Mouse (Mus musculus): ENCODE measurements at regions not wholly inside any gene's neighbourhood (a gene's known extent, or its start where the extent isn't known, plus 50 kb on each side); places are given as distances from the start of the nearest gene placed in this dataset.

DNA sequence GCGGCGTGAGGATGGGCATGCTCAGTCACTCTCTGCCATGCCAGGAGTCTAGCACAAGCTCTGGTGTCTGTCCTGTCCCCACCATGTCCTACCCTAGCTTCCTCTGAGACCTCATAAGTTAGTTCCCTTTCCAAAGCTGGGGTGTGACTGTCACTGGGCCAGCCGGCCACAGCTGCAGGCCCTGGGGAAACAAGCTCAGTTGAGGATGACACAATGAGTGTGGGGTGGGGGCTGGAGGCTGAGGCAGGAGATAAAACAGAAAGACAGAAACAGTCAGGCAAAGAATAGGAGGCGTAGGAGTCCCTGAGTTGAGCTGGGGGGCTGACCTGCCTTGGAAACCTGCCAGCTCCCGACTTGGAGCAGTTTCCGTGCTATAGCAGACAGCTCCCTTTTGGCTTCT, 80.9 kb upstream of the Teddm2 start:
- H3K36me3 ChIP-seq (replicated peaks; ENCODE audit: control insufficient read depth, insufficient read depth, low read depth), result no peaks in the 10 kb centered on the region
- no peaks in the 10 kb centered on the region for H3K9me3 ChIP-seq (ENCODE audit: control insufficient read depth, low read length)
- no peak overlapping the region for H3K27ac ChIP-seq
- peaks cover 0 to 3% of the 10 kb centered on the region in 2 experiments; a peak in 1 of 4 replicates for H3K4me1 ChIP-seq (replicated peaks; ENCODE audit: control insufficient read depth in 2 of 2, insufficient read depth in 2 of 2, low read length in 1 of 2)
- no peak overlapping the region for H3K4me2 ChIP-seq (ENCODE audit: low read depth)
- no peak overlapping the region for H3K9ac ChIP-seq (replicated peaks)
- no peak for DNase-seq (ENCODE audit: low read depth in 3 of 3, low spot score in 3 of 3)
- ATAC-seq (ENCODE audit: insufficient read depth), result no peak
- H3K27me3 ChIP-seq (ENCODE audit: control insufficient read depth, insufficient read depth, low read length), result no peaks in the 10 kb centered on the region
- H3K4me3 ChIP-seq (ENCODE audit: insufficient read depth in 1 of 2, low read depth in 2 of 2, low read length in 2 of 2), result no peak overlapping the region
- TF ChIP-seq EP300 (IDR thresholded peaks at IDR 0.05; ENCODE audit: low read depth) (no peak), CTCF (IDR thresholded peaks at IDR 0.05; ENCODE audit: low read depth) (no peak)
- 58% methylated on average over 6 of the region's 6 CpGs for WGBS (ENCODE audit: insufficient replicate concordance)

DNA sequence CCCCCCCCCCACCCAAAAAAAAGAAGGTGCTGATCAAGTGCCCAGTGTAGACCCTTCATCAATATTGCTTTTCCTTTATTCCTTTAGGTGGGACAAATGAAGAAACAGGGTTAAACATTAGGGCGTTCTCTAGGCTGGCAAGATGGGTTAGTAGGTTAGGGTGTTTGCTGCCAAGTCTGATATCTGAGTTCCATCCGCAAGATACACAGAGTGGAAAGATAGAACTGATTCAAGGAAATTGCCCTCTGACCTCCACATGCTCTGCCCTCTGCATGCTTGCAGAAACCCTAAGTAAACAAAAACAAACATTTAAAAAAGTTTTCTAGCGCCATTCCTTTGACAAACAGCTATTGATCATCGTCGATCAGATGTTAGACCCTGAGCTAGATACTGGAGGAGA, 85.6 kb upstream of the Teddm2 start:
- no peaks in the 10 kb centered on the region for H3K27me3 ChIP-seq (ENCODE audit: control insufficient read depth, insufficient read depth, low read length)
- DNase-seq (ENCODE audit: low read depth in 3 of 3, low spot score in 3 of 3) (no peak), ATAC-seq (ENCODE audit: insufficient read depth) (no peak)
- 64% methylated on average over 5 of the region's 5 CpGs for WGBS (ENCODE audit: insufficient replicate concordance)
- H3K4me3 ChIP-seq (ENCODE audit: insufficient read depth in 1 of 2, low read depth in 2 of 2, low read length in 2 of 2), result no peak overlapping the region
- TF ChIP-seq CTCF (IDR thresholded peaks at IDR 0.05; ENCODE audit: low read depth) (no peak), EP300 (IDR thresholded peaks at IDR 0.05; ENCODE audit: low read depth) (no peak)
- H3K4me2 ChIP-seq (ENCODE audit: low read depth), result no peak overlapping the region
- H3K36me3 ChIP-seq (replicated peaks; ENCODE audit: control insufficient read depth, insufficient read depth, low read depth), result no peaks in the 10 kb centered on the region
- H3K9ac ChIP-seq (replicated peaks), result no peak overlapping the region
- no peak overlapping the region for H3K27ac ChIP-seq
- peaks cover 0 to 5% of the 10 kb centered on the region in 2 experiments; a peak in 2 of 4 replicates for H3K4me1 ChIP-seq (replicated peaks; ENCODE audit: control insufficient read depth in 2 of 2, insufficient read depth in 2 of 2, low read length in 1 of 2)
- no peaks in the 10 kb centered on the region for H3K9me3 ChIP-seq (ENCODE audit: control insufficient read depth, low read length)

DNA sequence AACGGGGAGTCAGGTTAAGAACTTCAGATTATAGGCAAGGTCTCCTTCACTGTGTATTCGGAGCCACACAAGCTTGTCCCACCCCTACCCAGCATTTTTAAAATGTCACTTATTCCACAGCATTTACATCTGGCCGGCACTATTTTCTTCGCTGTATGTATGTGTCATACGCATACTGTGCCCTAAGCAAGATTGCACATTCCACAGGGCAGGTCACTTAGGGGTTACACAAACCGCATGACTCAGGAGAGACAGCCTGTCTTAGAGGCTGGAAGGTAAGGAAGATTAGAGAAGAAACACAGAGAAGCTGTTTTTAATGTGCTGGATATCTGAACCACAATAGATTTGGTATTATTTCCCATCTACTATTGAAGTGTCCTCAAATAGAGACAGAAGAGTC, 86.6 kb upstream of the Teddm2 start:
- H3K9ac ChIP-seq (replicated peaks), result no peak overlapping the region
- H3K4me1 ChIP-seq (replicated peaks; ENCODE audit: control insufficient read depth in 2 of 2, insufficient read depth in 2 of 2, low read length in 1 of 2), result peaks cover 0 to 5% of the 10 kb centered on the region in 2 experiments; a peak in 2 of 4 replicates
- no peaks in the 10 kb centered on the region for H3K9me3 ChIP-seq (ENCODE audit: control insufficient read depth, low read length)
- no peak overlapping the region for H3K27ac ChIP-seq
- H3K4me2 ChIP-seq (ENCODE audit: low read depth), result no peak overlapping the region
- 69% methylated on average over 6 of the region's 6 CpGs for WGBS (ENCODE audit: insufficient replicate concordance)
- DNase-seq (ENCODE audit: low read depth in 3 of 3, low spot score in 3 of 3), result no peak
- TF ChIP-seq CTCF (IDR thresholded peaks at IDR 0.05; ENCODE audit: low read depth) (no peak), EP300 (IDR thresholded peaks at IDR 0.05; ENCODE audit: low read depth) (no peak)
- H3K27me3 ChIP-seq (ENCODE audit: control insufficient read depth, insufficient read depth, low read length), result no peaks in the 10 kb centered on the region
- no peak for ATAC-seq (ENCODE audit: insufficient read depth)
- no peak overlapping the region for H3K4me3 ChIP-seq (ENCODE audit: insufficient read depth in 1 of 2, low read depth in 2 of 2, low read length in 2 of 2)
- H3K36me3 ChIP-seq (replicated peaks; ENCODE audit: control insufficient read depth, insufficient read depth, low read depth), result no peaks in the 10 kb centered on the region

- H3K36me3 ChIP-seq (replicated peaks; ENCODE audit: control insufficient read depth, insufficient read depth, low read depth), result no peaks in the 10 kb centered on the region
- WGBS (ENCODE audit: insufficient replicate concordance), result 39% methylated on average over 2 of the region's 2 CpGs
- TF ChIP-seq CTCF (IDR thresholded peaks at IDR 0.05; ENCODE audit: low read depth) (no peak), EP300 (IDR thresholded peaks at IDR 0.05; ENCODE audit: low read depth) (no peak)
- ATAC-seq (ENCODE audit: insufficient read depth), result no peak
- no peaks in the 10 kb centered on the region for H3K9me3 ChIP-seq (ENCODE audit: control insufficient read depth, low read length)
- no peak overlapping the region for H3K27ac ChIP-seq
- no peak overlapping the region for H3K4me2 ChIP-seq (ENCODE audit: low read depth)
- H3K9ac ChIP-seq (replicated peaks), result no peak overlapping the region
- H3K4me1 ChIP-seq (replicated peaks; ENCODE audit: control insufficient read depth in 2 of 2, insufficient read depth in 2 of 2, low read length in 1 of 2), result peaks cover 0 to 2% of the 10 kb centered on the region in 2 experiments; a peak in 2 of 4 replicates
- H3K4me3 ChIP-seq (ENCODE audit: insufficient read depth in 1 of 2, low read depth in 2 of 2, low read length in 2 of 2), result no peak overlapping the region
- DNase-seq (ENCODE audit: low read depth in 3 of 3, low spot score in 3 of 3), result peak in 1 of 3 experiments; percentile 9
- H3K27me3 ChIP-seq (ENCODE audit: control insufficient read depth, insufficient read depth, low read length), result no peaks in the 10 kb centered on the region
These were observed 88.3 kb upstream of the Teddm2 start for GRCm38 (mm10) chr1:153988297-153988696.

DNA sequence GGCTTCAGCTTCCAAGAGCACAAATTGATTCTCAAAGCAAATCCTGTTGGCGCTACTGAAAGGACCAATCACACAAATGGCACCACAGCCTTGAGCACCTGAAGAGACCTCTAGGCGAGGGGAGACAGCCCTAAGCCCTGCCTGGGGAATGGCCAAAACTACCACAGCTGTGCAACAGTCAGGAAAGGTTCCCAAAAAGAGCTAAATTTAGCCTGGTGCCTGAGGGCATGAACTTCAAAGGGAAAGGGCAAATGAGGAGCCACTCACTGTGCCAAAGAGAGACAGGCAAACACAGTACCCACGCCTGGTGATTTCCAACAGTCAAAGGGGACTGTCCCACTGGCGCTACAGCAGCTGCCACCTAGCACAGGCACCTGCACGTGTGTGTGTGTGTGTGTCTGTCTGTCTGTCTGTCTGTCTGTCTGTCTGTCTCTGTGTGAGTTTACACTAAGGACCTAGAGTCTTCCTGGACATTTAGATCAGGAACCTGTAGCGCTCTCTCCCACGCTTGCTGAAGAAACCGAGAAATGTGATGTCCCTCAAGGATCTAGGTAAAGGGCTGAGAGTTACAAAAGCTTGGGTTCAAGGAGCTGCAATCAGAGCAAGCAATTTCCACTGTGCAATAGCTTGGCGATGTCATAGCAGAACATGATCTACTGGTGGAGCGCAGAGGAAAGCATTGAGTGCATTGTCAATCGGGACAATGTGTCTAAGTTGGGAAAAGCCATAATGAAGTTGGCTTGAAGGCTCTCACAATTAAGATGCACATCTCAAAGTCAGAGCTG, 90.8 kb upstream of the Teddm2 start:
- WGBS (ENCODE audit: insufficient replicate concordance), result 71% methylated on average over 11 of the region's 11 CpGs
- Histone ChIP-seq H3K27me3 (ENCODE audit: control insufficient read depth, insufficient read depth, low read length) (no peaks in the 10 kb centered on the region), H3K36me3 (replicated peaks; ENCODE audit: control insufficient read depth, insufficient read depth, low read depth) (no peaks in the 10 kb centered on the region), H3K9ac (replicated peaks) (no peak overlapping the region), H3K4me3 (ENCODE audit: insufficient read depth in 1 of 2, low read depth in 2 of 2, low read length in 2 of 2) (no peak overlapping the region), H3K27ac (no peak overlapping the region), H3K4me2 (ENCODE audit: low read depth) (no peak overlapping the region), H3K4me1 (replicated peaks; ENCODE audit: control insufficient read depth in 2 of 2, insufficient read depth in 2 of 2, low read length in 1 of 2) (peaks cover 0 to 2% of the 10 kb centered on the region in 2 experiments; a peak in 2 of 4 replicates), H3K9me3 (ENCODE audit: control insufficient read depth, low read length) (no peaks in the 10 kb centered on the region)
- TF ChIP-seq CTCF (IDR thresholded peaks at IDR 0.05; ENCODE audit: low read depth) (no peak), EP300 (IDR thresholded peaks at IDR 0.05; ENCODE audit: low read depth) (no peak)
- DNase-seq (ENCODE audit: low read depth in 3 of 3, low spot score in 3 of 3) (no peak), ATAC-seq (ENCODE audit: insufficient read depth) (no peak)
